Mouse (Mus musculus) midbrain, embryonic 14.5 days (tissue): ENCODE data around the gene Gm13762. TPM values are rescaled to one million over a fixed set of nuclear protein-coding genes. Genes with fewer than 3 reads are reported as not detected.
"Not testable (repeated sequence)": the region's sequence is repeated elsewhere in the genome, so short reads cannot be mapped to it uniquely, and the experiment has no call there.

ENCODE experiments used
- ATAC-seq: fragments of 200-750 bp; cut with Nextera tagmentation; 2 replicates; pipeline ENCODE4 v1.8.0; 2017; ENCODE audit warnings: moderate number of reproducible peaks, moderate library complexity; ENCODE audit not compliant: low FRiP score, low TSS enrichment
- DNase-seq: peaks from one replicate; pipeline ENCODE4 v3.0.0-alpha.2; 2015
- H3K27ac ChIP-seq: fragments of 300-500 bp; sonication (generic); replicated peaks from 2 replicates; pipeline ENCODE4 v1.5.1; 2014; ENCODE audit warnings: mild to moderate bottlenecking, low read depth, low read length, moderate library complexity
- H3K27me3 ChIP-seq: fragments of 300-500 bp; sonication (generic); 2 replicates; pipeline ENCODE4 v1.6.1; 2014; ENCODE audit warnings: low read length, control low read depth, mixed read lengths; ENCODE audit not compliant: control insufficient read depth, insufficient read depth
- H3K36me3 ChIP-seq: fragments of 300-500 bp; sonication (generic); 2 replicates; pipeline ENCODE4 v1.6.1; 2014; ENCODE audit warnings: low read length, control low read depth; ENCODE audit not compliant: control insufficient read depth, insufficient read depth
- H3K4me1 ChIP-seq: fragments of 300-500 bp; sonication (generic); 2 replicates; pipeline ENCODE4 v1.6.1; 2014; ENCODE audit warnings: mild to moderate bottlenecking, antibody characterized with exemption, low read length, control low read depth; ENCODE audit not compliant: control insufficient read depth, insufficient read depth
- H3K4me2 ChIP-seq: fragments of 300-500 bp; sonication (generic); 2 replicates; pipeline ENCODE4 v1.6.1; 2014; ENCODE audit warnings: mild to moderate bottlenecking, low read length, moderate library complexity
- H3K4me3 ChIP-seq: fragments of 300-500 bp; sonication (generic); replicated peaks from 2 replicates; pipeline ENCODE4 v1.5.1; 2014; ENCODE audit warnings: low read depth, low read length
- H3K9ac ChIP-seq: fragments of 300-500 bp; sonication (generic); replicated peaks from 2 replicates; pipeline ENCODE4 v1.6.1; 2014; ENCODE audit warnings: mild to moderate bottlenecking, low read length, moderate library complexity
- H3K9me3 ChIP-seq: fragments of 300-500 bp; sonication (generic); 2 replicates; pipeline ENCODE4 v1.6.1; 2016; ENCODE audit warnings: low read length, control low read depth, mixed read lengths; ENCODE audit not compliant: control insufficient read depth
- WGBS: fragments of 180-500 bp; shearing (Covaris S2); extraction: QIAGEN DNeasy Blood & Tissue Kit; methylation state at CpG from one replicate; pipeline ENCODE4 v1.1.7; 2014; 5-methylcytosine and 5-hydroxymethylcytosine counted together
- polyA plus RNA-seq: library from polyadenylated mRNA; unstranded; fragments of >200 nt; fragmentation: Nextera tagmentation; extraction: Ambion mirVana; gene quantifications from 2 replicates; pipeline ENCODE4 v1.2.1, GENCODE M21; 2014

Gene Gm13762
- polyA plus RNA-seq = not detected in 2 replicates

DNA sequence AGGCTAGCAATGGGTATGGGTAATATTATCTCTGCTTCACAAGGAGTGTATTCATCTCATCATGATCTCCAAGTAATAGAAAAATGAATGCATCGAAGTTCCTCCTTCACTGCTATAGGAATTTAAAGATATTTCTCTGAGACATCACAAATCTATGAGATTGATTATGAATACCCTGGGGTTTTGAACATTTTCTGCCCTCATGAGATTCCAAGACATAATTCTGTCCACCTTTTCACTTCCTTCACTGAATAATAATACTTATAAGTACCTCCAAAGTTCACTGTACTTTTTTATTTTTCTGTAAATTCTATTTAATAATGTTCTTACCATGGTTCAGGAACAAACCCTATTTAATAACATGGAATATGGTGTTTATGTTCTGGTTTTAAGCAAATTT, at the start of gene Gm13762:
Gene Gm13762, minus strand, starts transcription at position 101 of the 400 bp plus-strand sequence.
- Histone ChIP-seq H3K4me3 (no peak within 1 kb of the TSS), H3K27me3 (no peaks in the 10 kb centered on the region), H3K36me3 (no peaks in the 10 kb centered on the region), H3K9me3 (no peaks in the 10 kb centered on the region), H3K4me2 (no peak within 1 kb of the TSS), H3K27ac (no peak within 1 kb of the TSS), H3K4me1 (no peaks in the 10 kb centered on the region), H3K9ac (no peak within 1 kb of the TSS)
- 80% methylated on average over 1 of the region's 1 CpGs for WGBS
- ATAC-seq (no peak), DNase-seq (no peak)

DNA sequence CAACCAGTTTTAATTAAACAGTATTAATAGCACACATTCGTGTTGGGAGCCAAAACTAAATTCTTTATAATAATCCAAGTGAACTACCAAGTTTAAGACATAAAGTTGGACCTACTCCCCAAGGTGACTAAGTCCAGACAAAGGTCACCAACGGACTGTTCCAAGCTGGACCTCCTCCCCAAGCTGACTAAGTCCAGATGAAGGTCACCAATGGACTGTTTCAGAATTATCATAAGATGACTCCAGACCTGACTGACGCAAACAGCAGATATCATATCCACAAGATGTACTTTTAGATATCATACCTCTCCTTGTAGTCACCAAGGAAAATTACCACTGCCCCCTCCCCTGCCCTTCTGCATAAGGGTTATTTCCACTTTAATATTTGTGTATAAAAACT, 41.4 kb upstream of the Gm13762 start:
- ATAC-seq, H3K36me3 ChIP-seq, H3K4me3 ChIP-seq, DNase-seq, H3K4me1 ChIP-seq, H3K4me2 ChIP-seq, H3K9ac ChIP-seq, H3K9me3 ChIP-seq, H3K27ac ChIP-seq, H3K27me3 ChIP-seq: not testable (repeated sequence)
- 70% methylated on average over 3 of the region's 3 CpGs for WGBS

DNA sequence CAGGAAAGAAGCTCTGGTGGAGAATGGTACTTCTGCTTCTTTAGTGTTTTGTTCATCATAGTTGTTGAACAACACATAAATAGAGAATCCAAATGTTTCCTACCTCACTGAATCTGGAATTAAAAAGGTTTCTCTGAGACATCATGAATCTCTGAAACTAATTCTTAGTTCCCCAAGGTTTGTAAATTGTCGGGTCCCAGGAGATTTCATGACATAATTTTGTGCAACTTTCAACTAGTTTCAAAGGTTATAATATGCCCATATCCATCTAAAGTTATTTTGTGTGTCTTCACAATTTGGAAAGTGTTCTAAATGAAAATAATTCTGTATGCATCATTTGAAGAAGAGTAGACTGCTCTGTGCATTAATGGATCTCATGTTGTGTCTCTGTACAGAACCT, 38.2 kb upstream of the Gm13762 start, which contains the start of gene Olfr1216:
Gene Olfr1216, minus strand, starts transcription at position 101 of the 400 bp plus-strand sequence.
- DNase-seq = no peak
- Histone ChIP-seq H3K4me3 (no peak within 1 kb of the TSS), H3K4me1 (no peaks in the 10 kb centered on the region), H3K4me2 (no peak within 1 kb of the TSS), H3K9me3 (no peaks in the 10 kb centered on the region), H3K36me3 (no peaks in the 10 kb centered on the region), H3K27me3 (no peaks in the 10 kb centered on the region), H3K27ac (no peak within 1 kb of the TSS), H3K9ac (no peak within 1 kb of the TSS)
- WGBS = 85% methylated on average over 1 of the region's 1 CpGs
- no peak for ATAC-seq

DNA sequence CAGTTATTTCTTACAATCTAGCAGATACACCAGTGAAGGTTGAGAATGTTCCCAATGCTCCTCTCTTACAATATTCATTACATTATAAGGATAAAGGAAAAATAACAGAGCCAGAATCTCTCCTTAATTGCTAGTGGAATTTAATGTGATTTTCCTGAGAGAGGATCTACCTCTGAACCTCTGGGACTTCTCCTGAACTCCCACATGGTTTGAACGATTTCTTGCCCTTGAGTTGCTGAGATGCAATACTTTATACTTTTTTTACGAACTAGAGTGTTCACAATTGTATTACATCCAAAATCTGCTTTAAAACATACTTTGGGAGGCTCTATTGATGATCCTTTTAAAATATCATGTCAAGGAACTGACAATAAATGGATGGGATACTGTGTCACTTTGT, 26.8 kb upstream of the Gm13762 start, which contains the start of gene Olfr1215:
Gene Olfr1215, minus strand, starts transcription at position 101 of the 400 bp plus-strand sequence.
- Histone ChIP-seq H3K27ac (no peak within 1 kb of the TSS), H3K9me3 (no peaks in the 10 kb centered on the region), H3K4me2 (no peak within 1 kb of the TSS), H3K4me1 (no peaks in the 10 kb centered on the region), H3K36me3 (no peaks in the 10 kb centered on the region), H3K4me3 (no peak within 1 kb of the TSS), H3K27me3 (no peaks in the 10 kb centered on the region), H3K9ac (no peak within 1 kb of the TSS)
- 77% methylated on average over 2 of the region's 2 CpGs for WGBS
- no peak for ATAC-seq
- DNase-seq = no peak

DNA sequence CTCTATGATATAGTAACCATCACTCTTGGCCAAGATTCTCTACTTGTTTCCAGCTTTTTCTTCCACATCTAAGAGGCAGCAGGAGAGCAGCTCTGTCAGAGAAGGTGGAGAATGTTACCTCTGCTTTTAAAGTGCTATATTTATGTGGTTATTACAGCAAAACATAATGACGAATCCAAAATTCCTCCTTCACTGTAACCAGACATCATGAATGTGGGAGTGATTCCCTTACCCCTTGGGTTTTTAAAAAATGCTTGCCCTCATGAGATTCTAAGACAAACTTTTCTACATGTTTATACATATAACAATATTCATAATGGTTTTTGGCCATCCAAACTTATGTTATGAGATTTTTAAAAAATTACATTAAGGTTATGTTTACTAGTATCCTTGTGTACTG, 12.5 kb upstream of the Gm13762 start, which contains the start of gene Olfr1214:
Gene Olfr1214, minus strand, starts transcription at position 101 of the 400 bp plus-strand sequence.
- no peak for ATAC-seq
- WGBS = 88% methylated on average over 1 of the region's 1 CpGs
- H3K4me3 ChIP-seq = no peak within 1 kb of the TSS

DNA sequence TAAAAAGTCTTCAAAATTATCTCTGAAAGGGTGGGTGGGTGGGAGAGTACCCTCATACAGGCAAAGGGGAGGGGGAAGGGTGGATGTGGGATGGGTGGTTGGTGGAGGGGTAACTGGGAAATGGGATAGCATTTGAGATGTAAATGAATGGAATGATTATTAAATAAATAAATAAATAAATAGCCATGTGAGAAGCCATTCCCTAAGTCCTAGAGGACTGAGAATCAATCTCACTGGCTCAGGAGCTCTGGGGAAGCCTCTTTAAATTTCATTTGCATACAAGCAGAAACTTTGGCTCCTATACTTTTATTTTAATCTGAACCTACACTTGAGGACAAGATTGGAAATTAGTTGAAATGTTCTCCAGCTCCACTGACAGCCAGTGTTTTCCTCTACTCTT, 26.4 kb downstream of the Gm13762 start, which contains the start of gene Olfr1212:
Gene Olfr1212, plus strand, starts transcription at position 301 of the 400 bp plus-strand sequence.
- H3K4me2 ChIP-seq = no peak within 1 kb of the TSS
- no peak within 1 kb of the TSS for H3K9ac ChIP-seq
- no peak within 1 kb of the TSS for H3K4me3 ChIP-seq
- ATAC-seq = no peak
- no peak for DNase-seq
- no peak within 1 kb of the TSS for H3K27ac ChIP-seq
- no peaks in the 10 kb centered on the region for H3K4me1 ChIP-seq
- H3K9me3 ChIP-seq = no peaks in the 10 kb centered on the region
- H3K36me3 ChIP-seq = no peaks in the 10 kb centered on the region
- no peaks in the 10 kb centered on the region for H3K27me3 ChIP-seq

More for the DNA sequence above, 12.5 kb upstream of the Gm13762 start, which contains the start of gene Olfr1214:
- H3K27ac ChIP-seq = no peak within 1 kb of the TSS
- no peaks in the 10 kb centered on the region for H3K4me1 ChIP-seq
- no peaks in the 10 kb centered on the region for H3K36me3 ChIP-seq
- H3K9me3 ChIP-seq = no peaks in the 10 kb centered on the region
- no peak within 1 kb of the TSS for H3K9ac ChIP-seq
- H3K4me2 ChIP-seq = no peak within 1 kb of the TSS
- DNase-seq = no peak
- no peaks in the 10 kb centered on the region for H3K27me3 ChIP-seq

DNA sequence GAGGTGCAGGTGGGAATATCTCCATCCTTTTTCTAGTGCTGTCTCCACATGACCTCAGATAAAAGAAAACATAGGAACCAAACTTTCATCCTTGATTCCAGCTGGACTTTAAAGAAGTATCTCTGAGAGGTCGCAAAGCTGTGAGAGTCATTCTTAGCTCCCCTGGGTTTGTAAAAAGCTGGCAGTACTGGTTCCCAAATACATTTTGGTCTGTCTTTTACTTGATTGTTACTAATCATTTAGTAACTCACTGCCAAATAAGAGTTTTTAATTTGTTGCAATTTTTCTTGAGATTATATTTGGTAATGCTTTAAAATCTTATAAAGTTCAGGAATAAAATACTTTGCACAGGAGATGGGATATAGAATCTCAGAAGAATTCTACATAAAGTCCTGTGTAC, 42.1 kb downstream of the Gm13762 start, which contains the start of gene Olfr1211:
Gene Olfr1211, minus strand, starts transcription at position 101 of the 400 bp plus-strand sequence.
- Histone ChIP-seq H3K4me3 (no peak within 1 kb of the TSS), H3K36me3 (no peaks in the 10 kb centered on the region), H3K4me1 (no peaks in the 10 kb centered on the region), H3K9me3 (no peaks in the 10 kb centered on the region), H3K4me2 (no peak within 1 kb of the TSS), H3K27ac (no peak within 1 kb of the TSS), H3K27me3 (no peaks in the 10 kb centered on the region), H3K9ac (no peak within 1 kb of the TSS)
- ATAC-seq (no peak), DNase-seq (no peak)
- 91% methylated on average over 1 of the region's 1 CpGs for WGBS

Other genes with a start within 250 kb of the Gm13762 start
- not detected in 2 replicates for gene Olfr1197, start 247.9 kb downstream of the Gm13762 start, polyA plus RNA-seq
- not detected in 2 replicates for gene Olfr1198, start 228.9 kb downstream of the Gm13762 start, polyA plus RNA-seq
- gene Olfr1199, start 219.8 kb downstream of the Gm13762 start, polyA plus RNA-seq = not detected in 2 replicates
- gene Olfr1200, start 209.8 kb downstream of the Gm13762 start, polyA plus RNA-seq = not detected in 2 replicates
- not detected in 2 replicates for gene Olfr1201, start 187.2 kb downstream of the Gm13762 start, polyA plus RNA-seq
- gene Olfr1202, start 165.8 kb downstream of the Gm13762 start, polyA plus RNA-seq = not detected in 2 replicates
- gene Olfr1205, start 150.5 kb downstream of the Gm13762 start, polyA plus RNA-seq = not detected in 2 replicates
- not detected in 2 replicates for gene Olfr1204, start 131.0 kb downstream of the Gm13762 start, polyA plus RNA-seq
- gene Olfr1206, start 117.0 kb downstream of the Gm13762 start, polyA plus RNA-seq = not detected in 2 replicates
- not detected in 2 replicates for gene Olfr1208, start 78.0 kb downstream of the Gm13762 start, polyA plus RNA-seq
- gene Olfr1209, start 65.1 kb downstream of the Gm13762 start, polyA plus RNA-seq = not detected in 2 replicates
- not detected in 2 replicates for gene Olfr1211, start 42.2 kb downstream of the Gm13762 start, polyA plus RNA-seq
- not detected in 2 replicates for gene Olfr1212, start 26.3 kb downstream of the Gm13762 start, polyA plus RNA-seq
- gene Olfr1214, start 12.4 kb upstream of the Gm13762 start, polyA plus RNA-seq = not detected in 2 replicates
- not detected in 2 replicates for gene Olfr1215, start 26.7 kb upstream of the Gm13762 start, polyA plus RNA-seq
- gene Olfr1216, start 38.1 kb upstream of the Gm13762 start, polyA plus RNA-seq = not detected in 2 replicates
- not detected in 2 replicates for gene Olfr1217, start 51.8 kb upstream of the Gm13762 start, polyA plus RNA-seq
- gene Olfr1218, start 80.9 kb upstream of the Gm13762 start, polyA plus RNA-seq = not detected in 2 replicates
- gene Olfr1219, start 103.2 kb upstream of the Gm13762 start, polyA plus RNA-seq = not detected in 2 replicates
- gene Olfr1220, start 126.6 kb upstream of the Gm13762 start, polyA plus RNA-seq = not detected in 2 replicates
- gene Olfr1221, start 137.0 kb upstream of the Gm13762 start, polyA plus RNA-seq = not detected in 2 replicates
- not detected in 2 replicates for gene Olfr1222, start 152.8 kb upstream of the Gm13762 start, polyA plus RNA-seq
- not detected in 2 replicates for gene Olfr1223, start 171.3 kb upstream of the Gm13762 start, polyA plus RNA-seq
- not detected in 2 replicates for gene Olfr1224-ps1, start 183.8 kb upstream of the Gm13762 start, polyA plus RNA-seq
- gene Olfr1225, start 194.4 kb upstream of the Gm13762 start, polyA plus RNA-seq = not detected in 2 replicates
- not detected in 2 replicates for gene Olfr1226, start 219.8 kb upstream of the Gm13762 start, polyA plus RNA-seq